Mouse (Mus musculus): ENCODE data around the gene Senp6.

DNA sequence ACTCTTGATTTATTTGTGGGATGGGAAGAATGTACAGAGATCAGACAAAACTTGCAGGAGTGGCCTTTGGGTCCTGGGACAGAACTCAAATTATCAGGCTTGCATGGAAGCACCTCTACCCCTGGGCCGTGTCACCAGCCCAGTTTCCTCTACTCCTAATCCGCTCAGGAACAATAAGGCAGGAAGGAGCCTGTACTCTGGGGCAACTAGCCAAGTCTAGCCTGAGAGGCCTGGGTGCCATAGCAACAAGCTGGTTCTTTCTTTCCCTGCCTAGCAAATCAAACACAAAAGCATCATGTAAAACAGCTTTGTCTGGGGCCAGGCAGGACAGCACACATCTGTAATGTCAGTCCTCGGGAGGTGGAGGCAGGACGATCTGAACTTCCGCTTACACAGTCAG, 88.6 kb downstream of the Senp6 start:
- no peak for TF ChIP-seq POLR2A (IDR thresholded peaks at IDR 0.05; ENCODE audit: control insufficient read depth, low read depth, low read length)
- no peak for TF ChIP-seq CTCF (IDR thresholded peaks at IDR 0.05; ENCODE audit: control insufficient read depth, insufficient read depth, insufficient replicate concordance, low read depth, low read length)

Data from testis, adult 2 months (tissue).